Mouse (Mus musculus): Measurements from ENCODE around the gene Pex11g.

Pex11g gene

GRCm38 (mm10) chr8:3467006-3467885, at the start of gene Pex11g:
Gene Pex11g, minus strand, starts transcription at chr8:3467680.
- peak; percentile 98 for DNase-seq (ENCODE audit: low spot score)

GRCm38 (mm10) chr8:3517117-3517495, 49.6 kb upstream of the Pex11g start:
- DNase-seq (ENCODE audit: low spot score), result no peak

GRCm38 (mm10) chr8:3516450-3517116, 49.1 kb upstream of the Pex11g start:
- peak; percentile 79 for DNase-seq (ENCODE audit: low spot score)

GRCm38 (mm10) chr8:3515771-3516417, 48.4 kb upstream of the Pex11g start:
- no peak for DNase-seq (ENCODE audit: low spot score)

- peak; percentile 78 for DNase-seq (ENCODE audit: low spot score)
Observed at GRCm38 (mm10) chr8:3515260-3515671, 47.8 kb upstream of the Pex11g start, which contains the start of gene Pnpla6. Gene Pnpla6, plus strand, starts transcription at chr8:3515384.

GRCm38 (mm10) chr8:3514681-3515247, 47.3 kb upstream of the Pex11g start:
- DNase-seq (ENCODE audit: low spot score), result no peak

- no peak for DNase-seq (ENCODE audit: low spot score)
Observed at GRCm38 (mm10) chr8:3507979-3508754, 40.7 kb upstream of the Pex11g start.

GRCm38 (mm10) chr8:3502217-3502616, 34.7 kb upstream of the Pex11g start:
- DNase-seq (ENCODE audit: low spot score), result no peak

GRCm38 (mm10) chr8:3500235-3501090, 33.0 kb upstream of the Pex11g start, which contains the start of gene Mcoln1:
Gene Mcoln1, plus strand, starts transcription at chr8:3500457.
- peak; percentile 96 for DNase-seq (ENCODE audit: low spot score)

GRCm38 (mm10) chr8:3499751-3500150, 32.3 kb upstream of the Pex11g start:
- DNase-seq (ENCODE audit: low spot score), result no peak

GRCm38 (mm10) chr8:3498583-3498982, 31.1 kb upstream of the Pex11g start:
- no peak for DNase-seq (ENCODE audit: low spot score)

- DNase-seq (ENCODE audit: low spot score), result no peak
Observed at GRCm38 (mm10) chr8:3496428-3496748, 28.9 kb upstream of the Pex11g start.

GRCm38 (mm10) chr8:3495578-3496427, 28.3 kb upstream of the Pex11g start:
- DNase-seq (ENCODE audit: low spot score), result no peak

GRCm38 (mm10) chr8:3493845-3494208, 26.3 kb upstream of the Pex11g start:
- DNase-seq (ENCODE audit: low spot score), result no peak

- DNase-seq (ENCODE audit: low spot score), result peak; percentile 58
Observed at GRCm38 (mm10) chr8:3492901-3493844, 25.7 kb upstream of the Pex11g start, which contains the start of gene Zfp358. Gene Zfp358, plus strand, starts transcription at chr8:3493138.

- DNase-seq (ENCODE audit: low spot score), result no peak
Observed at GRCm38 (mm10) chr8:3485192-3485591, 17.7 kb upstream of the Pex11g start.

GRCm38 (mm10) chr8:3483546-3483945, 16.1 kb upstream of the Pex11g start:
- DNase-seq (ENCODE audit: low spot score), result no peak

- no peak for DNase-seq (ENCODE audit: low spot score)
Observed at GRCm38 (mm10) chr8:3482240-3482740, 14.8 kb upstream of the Pex11g start.

Data from ovary, postnatal 14 days (tissue).